Mouse (Mus musculus): ENCODE measurements at regions not wholly inside any gene's neighbourhood (a gene's known extent, or its start where the extent isn't known, plus 50 kb on each side); places are given as distances from the start of the nearest gene placed in this dataset.

DNA sequence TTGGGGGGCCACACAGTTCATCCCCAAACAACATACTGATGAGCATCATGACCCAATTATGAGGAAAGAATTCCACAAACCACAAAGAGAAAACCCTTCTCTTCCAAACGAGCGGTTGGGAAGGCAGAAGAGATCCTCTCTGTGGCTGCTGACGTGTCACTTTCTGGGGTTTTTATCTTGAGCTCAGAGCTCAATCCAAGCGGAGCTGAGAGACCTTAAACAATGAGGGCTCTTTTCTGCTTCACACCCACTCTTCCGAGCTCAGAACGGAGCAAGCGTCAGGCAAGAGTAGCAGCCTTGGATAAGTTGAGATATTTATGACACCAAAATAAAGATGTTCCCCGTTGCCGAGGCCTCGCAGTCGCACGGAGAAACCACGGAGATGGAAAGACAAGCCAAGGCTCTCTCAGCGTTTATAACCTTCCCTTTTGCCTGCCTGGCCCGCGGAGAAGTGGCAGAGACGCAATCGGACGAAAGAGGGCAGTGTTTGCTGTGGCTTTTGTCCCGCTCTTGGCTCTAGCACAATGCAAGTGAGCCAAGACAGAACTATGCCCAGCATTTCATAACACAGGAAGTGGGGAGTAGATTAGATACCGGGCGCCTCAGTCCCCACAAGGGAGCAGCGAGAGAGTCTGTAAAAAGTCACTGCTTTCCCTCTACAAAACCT is 100.7 kb downstream of the Chic2 start:
- 1% methylated on average over 23 of the region's 23 CpGs for WGBS
- Histone ChIP-seq H3K27ac (replicated peaks) (peak overlapping the region; percentile 51), H3K36me3 (no peaks in the 10 kb centered on the region), H3K27me3 (replicated peaks) (peaks cover 44% of the 10 kb centered on the region), H3K4me2 (peak overlapping the region; percentile 60), H3K9ac (replicated peaks) (peak overlapping the region; percentile 34), H3K4me1 (peaks cover 14% of the 10 kb centered on the region), H3K4me3 (replicated peaks) (peak overlapping the region; percentile 35), H3K9me3 (replicated peaks) (no peaks in the 10 kb centered on the region)
- peak; percentile 91; the same call in 1 of the 2 replicates for ATAC-seq (ENCODE audit: low FRiP score)

DNA sequence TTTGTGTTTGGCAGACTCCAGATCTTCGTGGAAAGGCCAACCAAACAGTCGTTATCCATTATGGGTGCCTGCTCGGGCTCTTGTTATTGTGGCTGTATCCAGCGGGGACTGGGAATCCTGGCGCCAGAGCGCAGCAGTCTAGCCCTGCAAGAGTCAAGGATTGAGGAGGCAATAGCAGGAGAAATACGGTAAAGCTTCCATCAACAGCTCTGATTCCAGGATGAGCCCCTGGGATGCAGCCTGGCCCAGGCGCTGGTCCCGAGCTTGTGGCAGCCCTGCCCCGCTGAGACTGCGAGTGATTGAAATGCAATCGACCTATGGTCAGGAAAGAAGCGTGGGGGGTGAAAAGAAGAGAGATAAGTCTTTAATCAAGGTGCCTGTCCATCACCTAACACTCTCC is 103.1 kb downstream of the Chic2 start:
- H3K4me3 ChIP-seq (replicated peaks), result no peak overlapping the region
- H3K4me2 ChIP-seq, result no peak overlapping the region
- ATAC-seq (ENCODE audit: low FRiP score), result no peak
- WGBS, result 4% methylated on average over 13 of the region's 13 CpGs
- no peak overlapping the region for H3K27ac ChIP-seq (replicated peaks)
- no peak overlapping the region for H3K9ac ChIP-seq (replicated peaks)
- H3K9me3 ChIP-seq (replicated peaks), result no peaks in the 10 kb centered on the region
- H3K4me1 ChIP-seq, result peaks cover 14% of the 10 kb centered on the region
- peaks cover 37% of the 10 kb centered on the region for H3K27me3 ChIP-seq (replicated peaks)
- H3K36me3 ChIP-seq, result no peaks in the 10 kb centered on the region

DNA sequence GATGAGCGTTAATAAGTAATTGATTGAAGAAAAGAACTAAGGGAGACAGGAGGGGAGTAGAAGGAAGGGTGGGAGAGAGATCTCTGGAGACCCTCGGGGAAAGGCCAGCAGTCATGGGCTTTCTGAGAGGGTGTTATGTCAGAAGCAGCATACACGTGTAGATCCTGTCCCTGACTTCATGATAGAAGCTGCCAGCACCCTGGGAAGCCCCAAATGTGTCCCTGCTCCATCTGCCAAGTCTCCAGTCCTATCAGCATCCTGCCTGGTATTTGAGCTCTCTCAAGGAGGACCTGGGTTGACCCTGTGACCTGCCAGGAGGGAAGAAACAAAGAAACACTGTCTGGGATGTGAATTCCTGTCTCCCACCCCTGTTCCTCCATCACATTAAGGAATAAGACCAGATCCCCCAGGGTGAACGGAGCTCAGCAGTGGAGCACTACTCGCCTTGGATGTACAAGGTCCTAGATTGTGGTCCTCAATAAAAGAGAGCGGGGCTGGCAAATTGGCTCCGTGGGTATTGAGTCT is 107.1 kb downstream of the Chic2 start:
- no peak for ATAC-seq (ENCODE audit: low FRiP score)
- peaks cover 26% of the 10 kb centered on the region for H3K27me3 ChIP-seq (replicated peaks)
- WGBS, result 52% methylated on average over 7 of the region's 7 CpGs
- H3K4me3 ChIP-seq (replicated peaks), result no peak overlapping the region
- H3K27ac ChIP-seq (replicated peaks), result no peak overlapping the region
- no peaks in the 10 kb centered on the region for H3K9me3 ChIP-seq (replicated peaks)
- no peak overlapping the region for H3K9ac ChIP-seq (replicated peaks)
- no peaks in the 10 kb centered on the region for H3K36me3 ChIP-seq
- H3K4me1 ChIP-seq, result peaks cover 3% of the 10 kb centered on the region; the same call in 1 of the 2 replicates
- no peak overlapping the region for H3K4me2 ChIP-seq

DNA sequence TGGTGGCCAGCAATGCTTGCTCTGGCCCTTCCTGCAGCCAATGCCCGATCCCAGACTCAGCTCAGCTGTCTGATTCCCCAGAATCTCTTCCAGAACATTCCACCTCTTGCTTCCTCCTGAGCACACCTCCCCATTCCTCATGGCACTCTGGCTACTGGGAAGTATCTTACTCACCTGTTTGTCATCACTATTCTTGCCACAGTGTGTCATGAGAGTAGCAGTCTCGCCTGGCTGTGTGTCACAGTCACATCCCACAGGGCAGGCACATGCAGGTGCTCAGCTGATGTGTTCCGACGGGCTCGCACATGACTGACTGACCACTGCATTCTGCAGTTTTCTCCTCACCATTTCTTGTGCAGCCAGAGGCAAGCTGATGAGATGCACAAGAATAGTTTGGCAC is 108.5 kb downstream of the Chic2 start:
- no peak for ATAC-seq (ENCODE audit: low FRiP score)
- 85% methylated on average over 5 of the region's 5 CpGs for WGBS
- no peaks in the 10 kb centered on the region for H3K36me3 ChIP-seq
- H3K9ac ChIP-seq (replicated peaks), result no peak overlapping the region
- no peaks in the 10 kb centered on the region for H3K9me3 ChIP-seq (replicated peaks)
- H3K4me1 ChIP-seq, result peaks cover 6% of the 10 kb centered on the region
- H3K4me3 ChIP-seq (replicated peaks), result no peak overlapping the region
- H3K4me2 ChIP-seq, result no peak overlapping the region
- peaks cover 16% of the 10 kb centered on the region for H3K27me3 ChIP-seq (replicated peaks)
- H3K27ac ChIP-seq (replicated peaks), result no peak overlapping the region

DNA sequence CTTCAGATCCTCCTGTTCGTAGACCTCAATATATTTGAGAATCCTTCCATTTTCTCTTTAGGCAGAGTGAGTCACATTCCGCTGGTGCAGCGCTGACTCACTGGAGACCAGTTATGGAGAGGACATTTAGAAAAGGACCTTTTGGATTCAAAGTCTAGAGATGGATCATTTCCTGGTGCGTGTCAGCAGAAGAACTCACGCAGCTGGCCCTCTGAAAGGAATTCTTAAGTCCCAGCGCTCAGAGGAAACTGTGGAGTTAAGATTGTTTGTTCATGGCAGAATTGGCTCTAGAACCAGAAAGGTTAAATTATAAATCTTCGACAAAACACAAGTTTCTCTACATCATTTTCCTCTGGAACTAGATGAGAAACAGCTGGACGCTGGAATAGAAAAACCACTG is 108.9 kb downstream of the Chic2 start:
- Histone ChIP-seq H3K27ac (replicated peaks) (no peak overlapping the region), H3K4me2 (no peak overlapping the region), H3K9ac (replicated peaks) (no peak overlapping the region), H3K4me1 (peaks cover 6% of the 10 kb centered on the region), H3K27me3 (replicated peaks) (peaks cover 15% of the 10 kb centered on the region), H3K4me3 (replicated peaks) (no peak overlapping the region), H3K9me3 (replicated peaks) (no peaks in the 10 kb centered on the region), H3K36me3 (no peaks in the 10 kb centered on the region)
- no peak for ATAC-seq (ENCODE audit: low FRiP score)
- WGBS, result 85% methylated on average over 8 of the region's 8 CpGs

DNA sequence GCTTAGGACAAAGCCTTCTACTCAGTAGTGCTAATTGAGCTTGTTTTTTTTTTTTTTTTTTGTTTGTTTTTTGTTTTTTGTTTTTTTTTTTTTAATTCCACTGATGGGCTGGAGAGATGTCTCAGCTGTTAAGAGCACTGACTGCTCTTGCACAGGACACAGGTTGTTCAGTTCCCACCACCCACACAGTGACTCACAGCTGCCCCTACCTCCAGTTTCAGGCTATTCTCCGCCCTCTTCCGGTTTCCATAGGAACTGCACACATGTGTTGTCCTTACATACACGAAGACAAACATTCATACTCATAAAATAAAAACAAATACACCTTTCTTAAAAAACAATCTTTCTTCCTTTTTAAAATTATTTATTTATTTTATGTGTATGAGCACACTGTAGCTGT is 111.3 kb downstream of the Chic2 start:
- 91% methylated on average over 3 of the region's 3 CpGs for WGBS
- Histone ChIP-seq H3K9me3 (replicated peaks) (no peaks in the 10 kb centered on the region), H3K4me2 (no peak overlapping the region), H3K27ac (replicated peaks) (no peak overlapping the region), H3K4me3 (replicated peaks) (no peak overlapping the region), H3K9ac (replicated peaks) (no peak overlapping the region), H3K4me1 (peaks cover 6% of the 10 kb centered on the region), H3K27me3 (replicated peaks) (no peaks in the 10 kb centered on the region), H3K36me3 (no peaks in the 10 kb centered on the region)
- no peak for ATAC-seq (ENCODE audit: low FRiP score)

DNA sequence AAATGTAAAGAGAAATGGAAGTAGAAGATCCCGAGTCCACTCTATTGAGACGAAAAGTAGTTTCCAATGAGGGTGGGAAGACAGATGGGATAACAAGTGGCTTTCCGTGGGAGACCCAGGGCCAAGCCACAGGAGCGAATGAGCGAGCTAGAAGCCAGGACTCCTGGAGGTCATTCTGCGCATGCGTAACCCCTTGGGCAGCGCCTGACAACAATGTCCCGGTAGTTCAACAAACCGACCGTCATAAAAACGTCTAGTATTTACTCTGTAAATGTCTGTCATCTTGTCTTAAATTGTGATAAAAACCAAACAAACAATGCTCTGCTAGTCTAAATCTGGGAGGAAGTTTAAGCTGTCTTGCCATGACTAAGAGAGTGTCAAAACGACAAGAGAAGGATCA is 112.4 kb downstream of the Chic2 start:
- H3K4me3 ChIP-seq (replicated peaks), result no peak overlapping the region
- 66% methylated on average over 13 of the region's 13 CpGs for WGBS
- no peaks in the 10 kb centered on the region for H3K36me3 ChIP-seq
- H3K4me1 ChIP-seq, result peaks cover 6% of the 10 kb centered on the region
- no peak overlapping the region for H3K4me2 ChIP-seq
- no peaks in the 10 kb centered on the region for H3K27me3 ChIP-seq (replicated peaks)
- no peak overlapping the region for H3K27ac ChIP-seq (replicated peaks)
- H3K9ac ChIP-seq (replicated peaks), result no peak overlapping the region
- ATAC-seq (ENCODE audit: low FRiP score), result no peak
- H3K9me3 ChIP-seq (replicated peaks), result no peaks in the 10 kb centered on the region

DNA sequence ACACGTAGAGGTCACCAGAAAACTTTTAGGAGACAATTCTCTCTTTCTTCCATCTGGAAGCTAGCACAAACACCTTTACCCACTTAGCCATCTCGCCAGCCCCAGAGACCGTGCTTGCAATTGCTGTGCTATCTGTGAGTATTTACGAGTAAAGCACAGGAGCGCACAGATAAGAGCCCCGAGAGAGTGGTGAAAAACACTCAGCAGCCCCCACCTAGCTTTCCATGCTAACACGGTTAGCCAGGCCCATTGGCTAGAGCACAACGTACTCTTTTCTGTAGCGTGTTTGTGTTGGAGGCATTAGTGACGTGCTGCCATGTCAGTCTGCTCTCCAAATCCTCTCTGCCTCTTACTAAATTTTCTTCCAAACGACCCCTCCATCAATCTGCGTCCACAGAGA is 112.8 kb downstream of the Chic2 start:
- no peak overlapping the region for H3K27ac ChIP-seq (replicated peaks)
- no peak overlapping the region for H3K4me2 ChIP-seq
- no peak overlapping the region for H3K4me3 ChIP-seq (replicated peaks)
- H3K9me3 ChIP-seq (replicated peaks), result no peaks in the 10 kb centered on the region
- ATAC-seq (ENCODE audit: low FRiP score), result no peak
- 54% methylated on average over 12 of the region's 12 CpGs for WGBS
- peaks cover 6% of the 10 kb centered on the region for H3K4me1 ChIP-seq
- no peak overlapping the region for H3K9ac ChIP-seq (replicated peaks)
- H3K27me3 ChIP-seq (replicated peaks), result no peaks in the 10 kb centered on the region
- no peaks in the 10 kb centered on the region for H3K36me3 ChIP-seq

DNA sequence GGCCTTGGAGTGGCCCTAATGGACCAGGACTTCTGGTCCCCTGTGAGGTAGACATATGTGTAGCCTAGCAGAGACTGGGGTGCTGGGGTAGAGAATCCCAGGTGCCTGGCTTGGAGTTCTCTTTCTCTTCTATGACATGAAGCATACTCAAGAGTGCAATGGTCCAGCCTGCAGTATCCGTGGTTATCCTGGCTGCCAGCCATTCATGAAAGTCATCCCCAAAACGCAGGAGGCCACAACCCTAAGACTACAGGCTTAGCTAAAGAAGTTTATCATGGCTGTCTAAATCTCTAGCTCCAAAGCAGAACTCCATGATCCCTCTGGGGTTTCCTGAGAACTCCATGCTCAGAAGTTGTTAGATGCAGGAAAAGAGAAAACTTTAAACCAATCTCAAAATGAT is 117.0 kb downstream of the Chic2 start:
- Histone ChIP-seq H3K27me3 (replicated peaks) (no peaks in the 10 kb centered on the region), H3K27ac (replicated peaks) (no peak overlapping the region), H3K4me3 (replicated peaks) (no peak overlapping the region), H3K36me3 (no peaks in the 10 kb centered on the region), H3K4me1 (peaks cover 6% of the 10 kb centered on the region), H3K4me2 (no peak overlapping the region), H3K9me3 (replicated peaks) (no peaks in the 10 kb centered on the region), H3K9ac (replicated peaks) (no peak overlapping the region)
- WGBS, result 85% methylated on average over 2 of the region's 2 CpGs
- no peak for ATAC-seq (ENCODE audit: low FRiP score)

DNA sequence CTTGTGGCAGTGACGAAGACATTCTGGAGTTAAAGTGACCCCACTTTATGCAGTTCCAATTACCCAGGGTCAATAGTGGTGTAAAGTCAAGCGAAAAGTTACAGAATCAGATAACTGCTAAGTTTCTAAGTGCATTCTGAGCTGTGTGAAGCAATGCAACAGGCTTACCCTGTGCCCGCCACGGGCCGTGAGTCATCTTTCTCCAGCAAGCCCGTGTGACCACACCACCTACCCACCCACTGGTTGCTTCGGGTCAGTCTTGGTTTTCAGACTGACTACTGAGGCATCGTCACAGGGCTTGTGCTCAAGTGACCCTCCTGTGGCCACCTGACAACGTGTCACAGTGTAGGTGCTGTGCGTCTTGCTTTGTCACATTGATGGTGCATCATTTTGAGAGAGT is 118.8 kb downstream of the Chic2 start:
- WGBS, result 91% methylated on average over 10 of the region's 10 CpGs
- ATAC-seq (ENCODE audit: low FRiP score), result no peak

DNA sequence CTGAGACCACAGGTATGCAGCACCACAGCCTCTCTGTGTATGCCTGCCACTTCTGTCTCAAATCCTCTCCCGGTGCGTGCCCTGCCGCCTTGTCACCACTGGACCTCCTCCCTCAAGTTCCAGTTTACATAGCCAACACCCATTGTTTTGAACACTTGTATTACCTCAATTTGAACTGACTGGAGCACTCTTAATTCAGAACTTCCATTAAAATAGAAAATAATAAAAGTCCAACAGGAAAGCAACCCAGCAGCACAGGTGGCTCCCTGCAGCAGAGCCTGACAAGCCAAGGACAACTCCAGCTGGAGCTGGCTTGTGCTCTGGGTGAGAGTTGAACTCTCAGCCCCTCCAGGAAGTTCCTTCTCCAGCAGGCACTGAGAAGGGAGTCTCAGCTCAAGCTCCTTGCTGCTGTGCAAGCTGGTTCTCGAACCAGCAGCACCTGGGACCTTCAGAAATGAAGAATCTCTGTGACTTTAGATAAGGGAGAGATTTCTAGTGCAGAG is 120.5 kb downstream of the Chic2 start:
- Histone ChIP-seq H3K4me3 (replicated peaks) (no peak overlapping the region), H3K36me3 (no peaks in the 10 kb centered on the region), H3K27me3 (replicated peaks) (no peaks in the 10 kb centered on the region), H3K9me3 (replicated peaks) (no peaks in the 10 kb centered on the region), H3K27ac (replicated peaks) (no peak overlapping the region), H3K9ac (replicated peaks) (no peak overlapping the region), H3K4me1 (no peaks in the 10 kb centered on the region), H3K4me2 (no peak overlapping the region)
- WGBS, result 86% methylated on average over 4 of the region's 4 CpGs
- ATAC-seq (ENCODE audit: low FRiP score), result no peak

More for the DNA sequence above, 118.8 kb downstream of the Chic2 start:
- Histone ChIP-seq H3K9ac (replicated peaks) (no peak overlapping the region), H3K4me1 (no peaks in the 10 kb centered on the region), H3K27ac (replicated peaks) (no peak overlapping the region), H3K27me3 (replicated peaks) (no peaks in the 10 kb centered on the region), H3K4me3 (replicated peaks) (no peak overlapping the region), H3K36me3 (no peaks in the 10 kb centered on the region), H3K9me3 (replicated peaks) (no peaks in the 10 kb centered on the region), H3K4me2 (no peak overlapping the region)

DNA sequence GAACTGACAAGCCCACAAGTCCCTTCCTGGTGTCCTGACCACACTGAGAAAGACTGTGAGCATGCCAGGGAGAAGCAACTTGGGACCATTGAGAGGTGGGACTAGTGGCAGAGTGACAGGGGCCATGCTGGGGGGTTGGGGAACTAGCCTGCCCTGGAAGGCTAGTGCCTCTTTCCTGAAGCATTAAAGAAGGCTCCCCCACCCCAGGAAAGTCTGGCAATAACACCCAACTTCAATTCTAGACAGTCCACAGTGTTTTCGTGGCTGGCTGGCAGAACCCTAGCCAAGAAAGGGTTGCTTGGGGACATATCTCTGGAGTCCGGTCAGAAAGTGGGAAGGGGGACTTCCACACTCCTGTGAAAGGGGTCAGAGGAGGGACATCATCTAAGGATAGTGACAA is 121.2 kb downstream of the Chic2 start:
- Histone ChIP-seq H3K36me3 (no peaks in the 10 kb centered on the region), H3K27ac (replicated peaks) (no peak overlapping the region), H3K27me3 (replicated peaks) (no peaks in the 10 kb centered on the region), H3K4me1 (no peaks in the 10 kb centered on the region), H3K4me2 (no peak overlapping the region), H3K9ac (replicated peaks) (no peak overlapping the region), H3K9me3 (replicated peaks) (no peaks in the 10 kb centered on the region), H3K4me3 (replicated peaks) (no peak overlapping the region)
- ATAC-seq (ENCODE audit: low FRiP score), result no peak
- WGBS, result 75% methylated on average over 2 of the region's 2 CpGs
